Mouse (Mus musculus): ENCODE data around the gene Rnf114. TPM values are rescaled to one million over a fixed set of nuclear protein-coding genes. Genes with fewer than 3 reads are reported as not detected.

Rnf114 gene
- polyA plus RNA-seq, 1 experiment from 2014 or later: 55.9 TPM

- no peak for DNase-seq (ENCODE audit: low spot score)
- no peak overlapping the region for H3K27ac ChIP-seq (ENCODE audit: low read depth, low read length)
- H3K4me1 ChIP-seq (replicated peaks; ENCODE audit: control insufficient read depth, insufficient read depth, low read length): no peaks in the 10 kb centered on the region
- 94% methylated on average over 4 of the region's 4 CpGs for WGBS
- peaks cover 21% of the 10 kb centered on the region for H3K36me3 ChIP-seq (ENCODE audit: control insufficient read depth, insufficient read depth, low read length)
- H3K9me3 ChIP-seq (ENCODE audit: control insufficient read depth, low read length): no peaks in the 10 kb centered on the region
- no peak overlapping the region for H3K9ac ChIP-seq (ENCODE audit: low read depth, low read length)
- H3K27me3 ChIP-seq (replicated peaks; ENCODE audit: control insufficient read depth, insufficient read depth, low read length): no peaks in the 10 kb centered on the region
- H3K4me3 ChIP-seq (ENCODE audit: low read depth, low read length): no peak overlapping the region
- no peak overlapping the region for H3K4me2 ChIP-seq
- no peak for ATAC-seq (replicated peaks; ENCODE audit: low FRiP score)
Measured at GRCm38 (mm10) chr2:167482681-167483080, 9.8 kb upstream of the Rnf114 start.

GRCm38 (mm10) chr2:167483081-167483826 lies 9.2 kb upstream of the Rnf114 start:
- H3K27me3 ChIP-seq (replicated peaks; ENCODE audit: control insufficient read depth, insufficient read depth, low read length): no peaks in the 10 kb centered on the region
- H3K4me2 ChIP-seq: no peak overlapping the region
- H3K4me3 ChIP-seq (ENCODE audit: low read depth, low read length): no peak overlapping the region
- ATAC-seq (replicated peaks; ENCODE audit: low FRiP score) (no peak), DNase-seq (ENCODE audit: low spot score) (no peak)
- H3K27ac ChIP-seq (ENCODE audit: low read depth, low read length): no peak overlapping the region
- H3K36me3 ChIP-seq (ENCODE audit: control insufficient read depth, insufficient read depth, low read length): peaks cover 21% of the 10 kb centered on the region
- no peaks in the 10 kb centered on the region for H3K9me3 ChIP-seq (ENCODE audit: control insufficient read depth, low read length)
- H3K9ac ChIP-seq (ENCODE audit: low read depth, low read length): no peak overlapping the region
- WGBS: 93% methylated on average over 27 of the region's 27 CpGs
- H3K4me1 ChIP-seq (replicated peaks; ENCODE audit: control insufficient read depth, insufficient read depth, low read length): no peaks in the 10 kb centered on the region

- ATAC-seq (replicated peaks; ENCODE audit: low FRiP score) (no peak), DNase-seq (ENCODE audit: low spot score) (no peak)
- WGBS: 94% methylated on average over 24 of the region's 24 CpGs
- Histone ChIP-seq H3K4me3 (ENCODE audit: low read depth, low read length) (no peak overlapping the region), H3K4me2 (no peak overlapping the region), H3K27ac (ENCODE audit: low read depth, low read length) (no peak overlapping the region), H3K36me3 (ENCODE audit: control insufficient read depth, insufficient read depth, low read length) (peaks cover 21% of the 10 kb centered on the region), H3K27me3 (replicated peaks; ENCODE audit: control insufficient read depth, insufficient read depth, low read length) (no peaks in the 10 kb centered on the region), H3K4me1 (replicated peaks; ENCODE audit: control insufficient read depth, insufficient read depth, low read length) (no peaks in the 10 kb centered on the region; the same call in 1 of the 2 replicates), H3K9me3 (ENCODE audit: control insufficient read depth, low read length) (no peaks in the 10 kb centered on the region), H3K9ac (ENCODE audit: low read depth, low read length) (no peak overlapping the region)
Measured at GRCm38 (mm10) chr2:167483827-167484410, 8.5 kb upstream of the Rnf114 start.

GRCm38 (mm10) chr2:167484932-167485331 lies 7.5 kb upstream of the Rnf114 start:
- no peaks in the 10 kb centered on the region for H3K9me3 ChIP-seq (ENCODE audit: control insufficient read depth, low read length)
- H3K27ac ChIP-seq (ENCODE audit: low read depth, low read length): no peak overlapping the region
- no peaks in the 10 kb centered on the region; the same call in 1 of the 2 replicates for H3K4me1 ChIP-seq (replicated peaks; ENCODE audit: control insufficient read depth, insufficient read depth, low read length)
- DNase-seq (ENCODE audit: low spot score) (no peak), ATAC-seq (replicated peaks; ENCODE audit: low FRiP score) (no peak)
- no peak overlapping the region for H3K9ac ChIP-seq (ENCODE audit: low read depth, low read length)
- peaks cover 21% of the 10 kb centered on the region for H3K36me3 ChIP-seq (ENCODE audit: control insufficient read depth, insufficient read depth, low read length)
- no peak overlapping the region for H3K4me3 ChIP-seq (ENCODE audit: low read depth, low read length)
- H3K27me3 ChIP-seq (replicated peaks; ENCODE audit: control insufficient read depth, insufficient read depth, low read length): no peaks in the 10 kb centered on the region
- 92% methylated on average over 11 of the region's 11 CpGs for WGBS
- no peak overlapping the region for H3K4me2 ChIP-seq

GRCm38 (mm10) chr2:167485501-167486377 lies 6.7 kb upstream of the Rnf114 start:
- Histone ChIP-seq H3K27ac (ENCODE audit: low read depth, low read length) (no peak overlapping the region), H3K9me3 (ENCODE audit: control insufficient read depth, low read length) (no peaks in the 10 kb centered on the region), H3K27me3 (replicated peaks; ENCODE audit: control insufficient read depth, insufficient read depth, low read length) (no peaks in the 10 kb centered on the region), H3K36me3 (ENCODE audit: control insufficient read depth, insufficient read depth, low read length) (peaks cover 21% of the 10 kb centered on the region), H3K4me1 (replicated peaks; ENCODE audit: control insufficient read depth, insufficient read depth, low read length) (no peaks in the 10 kb centered on the region; the same call in 1 of the 2 replicates), H3K4me2 (no peak overlapping the region), H3K9ac (ENCODE audit: low read depth, low read length) (no peak overlapping the region), H3K4me3 (ENCODE audit: low read depth, low read length) (no peak overlapping the region)
- WGBS: 91% methylated on average over 7 of the region's 7 CpGs
- ATAC-seq (replicated peaks; ENCODE audit: low FRiP score) (no peak), DNase-seq (ENCODE audit: low spot score) (no peak)

- no peak overlapping the region for H3K27ac ChIP-seq (ENCODE audit: low read depth, low read length)
- no peaks in the 10 kb centered on the region for H3K9me3 ChIP-seq (ENCODE audit: control insufficient read depth, low read length)
- no peak overlapping the region for H3K9ac ChIP-seq (ENCODE audit: low read depth, low read length)
- peaks cover 6% of the 10 kb centered on the region for H3K4me1 ChIP-seq (replicated peaks; ENCODE audit: control insufficient read depth, insufficient read depth, low read length)
- WGBS: 84% methylated on average over 4 of the region's 4 CpGs
- no peak for ATAC-seq (replicated peaks; ENCODE audit: low FRiP score)
- H3K27me3 ChIP-seq (replicated peaks; ENCODE audit: control insufficient read depth, insufficient read depth, low read length): no peaks in the 10 kb centered on the region
- H3K4me3 ChIP-seq (ENCODE audit: low read depth, low read length): no peak overlapping the region
- no peak for DNase-seq (ENCODE audit: low spot score)
- no peak overlapping the region for H3K4me2 ChIP-seq
- peaks cover 21% of the 10 kb centered on the region for H3K36me3 ChIP-seq (ENCODE audit: control insufficient read depth, insufficient read depth, low read length)
Measured at GRCm38 (mm10) chr2:167486573-167486972, 5.9 kb upstream of the Rnf114 start.

- 89% methylated on average over 6 of the region's 6 CpGs for WGBS
- Histone ChIP-seq H3K36me3 (ENCODE audit: control insufficient read depth, insufficient read depth, low read length) (peaks cover 21% of the 10 kb centered on the region), H3K9ac (ENCODE audit: low read depth, low read length) (no peak overlapping the region), H3K4me3 (ENCODE audit: low read depth, low read length) (no peak overlapping the region), H3K27ac (ENCODE audit: low read depth, low read length) (no peak overlapping the region), H3K27me3 (replicated peaks; ENCODE audit: control insufficient read depth, insufficient read depth, low read length) (no peaks in the 10 kb centered on the region), H3K4me2 (no peak overlapping the region), H3K4me1 (replicated peaks; ENCODE audit: control insufficient read depth, insufficient read depth, low read length) (peaks cover 10% of the 10 kb centered on the region), H3K9me3 (ENCODE audit: control insufficient read depth, low read length) (no peaks in the 10 kb centered on the region)
- no peak for DNase-seq (ENCODE audit: low spot score)
- ATAC-seq (replicated peaks; ENCODE audit: low FRiP score): no peak
Measured at GRCm38 (mm10) chr2:167487551-167487950, 4.9 kb upstream of the Rnf114 start.

GRCm38 (mm10) chr2:167487994-167488393 lies 4.5 kb upstream of the Rnf114 start:
- no peak overlapping the region for H3K27ac ChIP-seq (ENCODE audit: low read depth, low read length)
- no peak for ATAC-seq (replicated peaks; ENCODE audit: low FRiP score)
- peaks cover 18% of the 10 kb centered on the region for H3K36me3 ChIP-seq (ENCODE audit: control insufficient read depth, insufficient read depth, low read length)
- H3K4me1 ChIP-seq (replicated peaks; ENCODE audit: control insufficient read depth, insufficient read depth, low read length): peaks cover 10% of the 10 kb centered on the region
- 92% methylated on average over 6 of the region's 6 CpGs for WGBS
- DNase-seq (ENCODE audit: low spot score): no peak
- H3K4me2 ChIP-seq: no peak overlapping the region
- no peak overlapping the region for H3K9ac ChIP-seq (ENCODE audit: low read depth, low read length)
- H3K9me3 ChIP-seq (ENCODE audit: control insufficient read depth, low read length): no peaks in the 10 kb centered on the region
- H3K4me3 ChIP-seq (ENCODE audit: low read depth, low read length): no peak overlapping the region
- no peaks in the 10 kb centered on the region for H3K27me3 ChIP-seq (replicated peaks; ENCODE audit: control insufficient read depth, insufficient read depth, low read length)

Data from liver, embryonic 11.5 days (tissue).